Mouse (Mus musculus): ENCODE results near the gene Pcdh9. TPM values are rescaled to one million over a fixed set of nuclear protein-coding genes. Genes with fewer than 3 reads are reported as not detected.

Gene Pcdh9
- total and polyA plus RNA-seq, 3 experiments, result 0.70 to 1.8 (median 1.2) TPM

GRCm38 (mm10) chr14:93450930-93451665 lies 439.4 kb downstream of the Pcdh9 start:
- Histone ChIP-seq H3K27me3 (ENCODE audit: control insufficient read depth, insufficient read depth, low read length) (no peaks in the 10 kb centered on the region), H3K36me3 (ENCODE audit: control insufficient read depth, insufficient read depth, low read length) (no peaks in the 10 kb centered on the region), H3K79me2 (replicated peaks; ENCODE audit: control insufficient read depth, insufficient read depth, low read length) (no peaks in the 10 kb centered on the region), H3K27ac (no peak overlapping the region), H3K4me1 (ENCODE audit: control insufficient read depth, insufficient read depth, low read length) (no peaks in the 10 kb centered on the region), H3K9ac (ENCODE audit: low read depth, low read length) (no peak overlapping the region), H3K4me3 (no peak overlapping the region)
- TF ChIP-seq POLR2A (IDR thresholded peaks at IDR 0.05; ENCODE audit: insufficient read depth, low read depth, low read length), result no peak
- no peak for TF ChIP-seq EP300 (IDR thresholded peaks at IDR 0.05; ENCODE audit: insufficient read depth, low read depth, low read length)
- no peak for TF ChIP-seq CTCF (IDR thresholded peaks at IDR 0.05)
- DNase-seq, result no peak
- intact Hi-C loops (cut with DNase I), result no loop called here
- WGBS, result 71% methylated on average over 5 of the region's 5 CpGs

GRCm38 (mm10) chr14:93441852-93442251 lies 448.6 kb downstream of the Pcdh9 start:
- Histone ChIP-seq H3K9ac (ENCODE audit: low read depth, low read length) (no peak overlapping the region), H3K79me2 (replicated peaks; ENCODE audit: control insufficient read depth, insufficient read depth, low read length) (no peaks in the 10 kb centered on the region), H3K36me3 (ENCODE audit: control insufficient read depth, insufficient read depth, low read length) (no peaks in the 10 kb centered on the region), H3K27me3 (ENCODE audit: control insufficient read depth, insufficient read depth, low read length) (no peaks in the 10 kb centered on the region), H3K4me3 (no peak overlapping the region), H3K4me1 (ENCODE audit: control insufficient read depth, insufficient read depth, low read length) (no peaks in the 10 kb centered on the region), H3K27ac (no peak overlapping the region)
- intact Hi-C loops (cut with DNase I), result no loop called here
- 70% methylated on average over 2 of the region's 2 CpGs for WGBS
- no peak for DNase-seq
- TF ChIP-seq POLR2A (IDR thresholded peaks at IDR 0.05; ENCODE audit: insufficient read depth, low read depth, low read length), result no peak
- TF ChIP-seq CTCF (IDR thresholded peaks at IDR 0.05), result no peak

GRCm38 (mm10) chr14:93437226-93437625 lies 453.3 kb downstream of the Pcdh9 start:
- intact Hi-C loops (cut with DNase I), result no loop called here
- Histone ChIP-seq H3K9ac (ENCODE audit: low read depth, low read length) (no peak overlapping the region), H3K79me2 (replicated peaks; ENCODE audit: control insufficient read depth, insufficient read depth, low read length) (no peaks in the 10 kb centered on the region), H3K27ac (no peak overlapping the region), H3K4me1 (ENCODE audit: control insufficient read depth, insufficient read depth, low read length) (no peaks in the 10 kb centered on the region), H3K27me3 (ENCODE audit: control insufficient read depth, insufficient read depth, low read length) (no peaks in the 10 kb centered on the region), H3K4me3 (no peak overlapping the region), H3K36me3 (ENCODE audit: control insufficient read depth, insufficient read depth, low read length) (no peaks in the 10 kb centered on the region)
- 28% methylated on average over 1 of the region's 1 CpGs for WGBS
- no peak for DNase-seq
- TF ChIP-seq EP300 (IDR thresholded peaks at IDR 0.05; ENCODE audit: insufficient read depth, low read depth, low read length) (no peak), POLR2A (IDR thresholded peaks at IDR 0.05; ENCODE audit: insufficient read depth, low read depth, low read length) (no peak), CTCF (IDR thresholded peaks at IDR 0.05) (no peak)

GRCm38 (mm10) chr14:93416752-93417151 lies 473.7 kb downstream of the Pcdh9 start:
- Histone ChIP-seq H3K79me2 (replicated peaks; ENCODE audit: control insufficient read depth, insufficient read depth, low read length) (no peaks in the 10 kb centered on the region), H3K27me3 (ENCODE audit: control insufficient read depth, insufficient read depth, low read length) (no peaks in the 10 kb centered on the region), H3K36me3 (ENCODE audit: control insufficient read depth, insufficient read depth, low read length) (no peaks in the 10 kb centered on the region), H3K4me1 (ENCODE audit: control insufficient read depth, insufficient read depth, low read length) (no peaks in the 10 kb centered on the region), H3K27ac (no peak overlapping the region), H3K4me3 (no peak overlapping the region), H3K9ac (ENCODE audit: low read depth, low read length) (no peak overlapping the region)
- intact Hi-C loops (cut with DNase I), result no loop called here
- WGBS, result 64% methylated on average over 3 of the region's 3 CpGs
- DNase-seq, result no peak
- TF ChIP-seq EP300 (IDR thresholded peaks at IDR 0.05; ENCODE audit: insufficient read depth, low read depth, low read length), result no peak
- TF ChIP-seq POLR2A (IDR thresholded peaks at IDR 0.05; ENCODE audit: insufficient read depth, low read depth, low read length), result no peak
- no peak for TF ChIP-seq CTCF (IDR thresholded peaks at IDR 0.05)

GRCm38 (mm10) chr14:93415496-93415895 lies 475.0 kb downstream of the Pcdh9 start:
- no peak for TF ChIP-seq EP300 (IDR thresholded peaks at IDR 0.05; ENCODE audit: insufficient read depth, low read depth, low read length)
- no peak for TF ChIP-seq POLR2A (IDR thresholded peaks at IDR 0.05; ENCODE audit: insufficient read depth, low read depth, low read length)
- no peak for TF ChIP-seq CTCF (IDR thresholded peaks at IDR 0.05)
- Histone ChIP-seq H3K27me3 (ENCODE audit: control insufficient read depth, insufficient read depth, low read length) (no peaks in the 10 kb centered on the region), H3K27ac (no peak overlapping the region), H3K9ac (ENCODE audit: low read depth, low read length) (no peak overlapping the region), H3K4me3 (no peak overlapping the region), H3K36me3 (ENCODE audit: control insufficient read depth, insufficient read depth, low read length) (no peaks in the 10 kb centered on the region), H3K79me2 (replicated peaks; ENCODE audit: control insufficient read depth, insufficient read depth, low read length) (no peaks in the 10 kb centered on the region), H3K4me1 (ENCODE audit: control insufficient read depth, insufficient read depth, low read length) (no peaks in the 10 kb centered on the region)
- 62% methylated on average over 2 of the region's 2 CpGs for WGBS
- intact Hi-C loops (cut with DNase I), result no loop called here
- no peak for DNase-seq

GRCm38 (mm10) chr14:93409314-93409713 lies 481.2 kb downstream of the Pcdh9 start:
- H3K4me3 ChIP-seq, result no peak overlapping the region
- no peaks in the 10 kb centered on the region for H3K4me1 ChIP-seq (ENCODE audit: control insufficient read depth, insufficient read depth, low read length)
- 62% methylated on average over 1 of the region's 1 CpGs for WGBS
- H3K9ac ChIP-seq (ENCODE audit: low read depth, low read length), result no peak overlapping the region
- TF ChIP-seq EP300 (IDR thresholded peaks at IDR 0.05; ENCODE audit: insufficient read depth, low read depth, low read length), result no peak
- TF ChIP-seq CTCF (IDR thresholded peaks at IDR 0.05), result no peak
- no peak for TF ChIP-seq POLR2A (IDR thresholded peaks at IDR 0.05; ENCODE audit: insufficient read depth, low read depth, low read length)
- H3K27ac ChIP-seq, result no peak overlapping the region
- H3K36me3 ChIP-seq (ENCODE audit: control insufficient read depth, insufficient read depth, low read length), result no peaks in the 10 kb centered on the region
- H3K79me2 ChIP-seq (replicated peaks; ENCODE audit: control insufficient read depth, insufficient read depth, low read length), result no peaks in the 10 kb centered on the region
- no peaks in the 10 kb centered on the region for H3K27me3 ChIP-seq (ENCODE audit: control insufficient read depth, insufficient read depth, low read length)
- DNase-seq, result no peak
- intact Hi-C loops (cut with DNase I), result no loop called here

Measured in heart, adult 2 months (tissue).